Mouse (Mus musculus) adrenal gland, postnatal 25 days (tissue): ENCODE measurements at regions not wholly inside any gene's neighbourhood (a gene's known extent, or its start where the extent isn't known, plus 50 kb on each side); places are given as distances from the start of the nearest gene placed in this dataset.

ENCODE experiments used
- DNase-seq: peaks from one replicate; pipeline ENCODE4 v3.0.0; 2021; ENCODE audit warnings: mixed read lengths

DNA sequence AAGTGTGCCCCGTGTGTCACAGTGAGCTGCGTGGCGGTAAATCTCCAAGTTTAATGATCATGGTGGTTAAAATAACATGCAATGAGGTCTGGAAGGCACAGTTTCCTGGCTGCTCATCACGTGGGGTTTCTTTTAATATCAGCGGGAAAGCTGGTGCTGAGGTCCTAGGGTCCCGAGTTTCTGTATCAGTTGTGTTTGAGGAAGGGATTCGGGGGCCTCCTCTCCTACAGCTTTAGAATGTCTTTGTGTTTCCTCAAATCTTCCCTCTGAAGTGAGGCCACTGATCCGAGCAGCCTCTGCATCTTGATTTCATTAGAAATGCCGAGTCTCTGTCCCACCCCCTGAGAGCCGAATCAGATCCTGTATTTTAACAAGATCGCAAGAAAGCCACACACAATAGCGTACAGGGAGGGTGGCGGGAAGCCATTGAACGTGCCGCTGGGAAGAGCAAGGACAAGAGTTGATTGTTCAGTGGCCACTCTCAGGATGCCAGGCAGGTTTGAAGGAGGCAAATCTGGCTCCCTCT is 215.5 kb downstream of the Ppp4r2 start:
- no peak for DNase-seq

DNA sequence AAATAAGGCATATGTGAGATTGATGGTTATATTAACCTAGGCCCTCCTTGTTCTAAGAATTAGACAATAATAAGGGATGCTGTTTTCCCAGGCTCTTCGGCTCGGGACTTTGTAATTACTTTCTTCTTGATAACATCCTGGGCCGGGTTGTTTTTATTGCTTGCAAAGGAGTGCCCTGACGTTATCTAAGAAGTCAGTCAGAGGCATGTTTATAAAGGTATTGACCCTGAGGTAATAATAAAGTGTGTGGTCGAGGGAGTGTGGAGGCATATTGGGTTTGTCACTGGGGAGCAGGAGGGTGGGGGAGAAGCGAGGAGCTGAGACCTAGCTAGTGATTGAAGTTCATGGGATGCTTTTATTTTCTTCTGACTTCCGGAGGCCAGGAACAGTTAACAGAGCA is 221.5 kb downstream of the Ppp4r2 start:
- no peak for DNase-seq

DNA sequence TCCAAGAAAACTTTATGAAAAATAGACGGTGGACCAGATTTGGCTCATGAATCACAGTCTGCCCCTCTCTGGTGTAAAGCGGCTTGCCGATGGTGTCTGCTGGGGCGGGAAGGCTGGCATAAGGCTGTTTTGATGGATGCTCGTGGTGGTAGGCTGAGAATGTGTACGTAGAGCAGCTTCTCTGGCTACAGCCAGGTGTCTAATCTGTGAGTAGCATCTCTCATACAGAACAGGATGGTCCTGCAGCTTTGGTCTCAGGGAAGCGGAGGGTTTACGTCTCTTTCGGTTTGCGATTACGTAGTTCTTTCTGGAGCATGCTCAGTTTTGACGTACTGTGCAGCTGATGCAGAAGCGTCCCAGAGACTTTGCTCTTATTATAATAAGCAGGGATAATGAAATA is 222.9 kb downstream of the Ppp4r2 start:
- DNase-seq, result no peak

DNA sequence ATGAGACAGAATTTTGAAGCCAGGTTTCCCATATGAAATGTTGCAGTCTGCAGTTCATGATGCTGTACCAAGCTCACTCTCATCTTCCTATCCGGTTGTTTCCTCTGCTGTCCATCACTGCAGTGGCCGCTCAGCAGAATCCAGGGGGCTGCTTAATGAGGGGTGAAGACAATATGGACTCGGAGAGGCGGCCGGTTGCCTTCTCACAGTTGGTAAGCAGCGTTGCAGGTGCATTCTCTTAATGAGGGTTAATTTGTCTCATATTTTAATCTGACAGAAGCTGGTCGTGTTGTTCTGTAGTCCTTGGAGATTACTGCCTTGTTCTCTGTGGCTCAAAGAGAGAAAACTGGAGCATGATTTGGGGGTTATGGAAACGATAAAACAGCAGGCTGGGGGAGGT is 225.6 kb downstream of the Ppp4r2 start:
- no peak for DNase-seq

DNA sequence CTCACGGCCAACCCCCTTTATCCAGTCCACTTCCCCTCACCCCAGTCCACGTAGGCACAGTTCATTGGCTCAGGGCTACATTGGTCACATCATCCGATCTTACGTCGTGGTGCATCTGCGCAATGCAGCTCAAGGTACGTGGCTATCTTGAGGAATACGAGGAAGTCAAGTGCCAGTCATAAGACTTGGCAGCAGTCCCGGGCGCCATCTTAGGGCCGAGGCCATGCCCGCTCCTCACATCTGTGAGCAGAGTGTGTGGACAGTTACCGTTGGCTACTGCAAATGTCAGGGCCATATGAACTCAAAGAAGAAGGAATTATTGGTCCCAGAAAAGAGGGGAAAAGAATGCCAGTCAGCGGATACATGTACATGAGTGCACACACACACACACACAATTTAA is 228.8 kb downstream of the Ppp4r2 start:
- DNase-seq, result peak; percentile 37

DNA sequence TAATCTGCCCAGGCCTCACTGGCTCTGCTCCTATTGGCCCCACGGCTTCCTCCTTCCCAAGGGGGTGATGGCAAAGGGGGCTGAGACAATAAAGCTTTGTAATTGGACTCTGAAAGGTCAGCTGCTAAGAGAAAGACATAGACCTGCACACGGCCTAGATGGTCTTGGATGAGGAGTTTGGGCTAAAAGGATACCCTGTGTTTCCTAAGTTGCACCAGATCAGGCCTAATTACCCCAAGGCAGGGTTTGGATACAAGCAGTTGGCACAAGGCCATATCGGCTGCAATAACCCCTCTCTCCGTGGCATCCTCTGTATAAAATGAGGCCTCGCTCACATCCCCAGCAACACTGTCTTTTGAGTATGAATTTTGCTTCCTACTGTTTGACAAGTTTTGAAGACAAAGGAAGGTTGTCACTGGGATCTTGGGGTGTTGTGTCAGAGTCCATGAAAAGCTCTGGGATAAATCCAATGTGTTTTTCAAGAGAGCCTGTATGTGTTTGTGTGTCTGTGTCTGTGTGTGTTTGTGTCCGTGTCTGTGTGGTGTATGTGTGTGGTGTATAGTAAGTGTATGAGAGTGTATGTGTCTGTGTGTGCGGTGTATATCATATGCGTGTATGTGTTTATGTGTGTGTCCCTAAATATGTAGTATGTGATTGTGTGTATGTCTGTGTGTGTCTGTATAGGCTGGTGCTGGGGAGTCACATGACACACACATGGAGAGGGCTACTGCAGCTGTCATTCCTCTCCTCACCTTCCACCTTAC is 242.5 kb downstream of the Ppp4r2 start:
- DNase-seq, result no peak

DNA sequence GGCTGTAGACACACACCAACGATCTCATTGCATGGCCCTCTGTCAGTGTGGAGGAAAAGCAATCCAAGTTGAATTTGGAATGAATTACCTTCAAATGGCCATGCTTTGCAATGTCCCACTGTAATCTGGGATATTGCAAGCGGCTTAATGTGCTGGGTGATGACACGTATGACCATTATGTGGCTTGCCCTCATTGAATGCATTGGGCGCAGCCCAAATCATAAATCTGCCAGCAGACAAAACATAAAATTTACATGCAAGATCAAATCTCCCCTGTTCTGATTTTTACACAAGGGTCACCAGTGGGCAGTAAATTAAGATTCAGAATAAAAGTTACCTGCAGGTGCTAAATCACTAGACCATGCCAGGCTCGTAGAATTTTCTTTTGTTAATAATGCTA is 244.9 kb downstream of the Ppp4r2 start:
- DNase-seq, result no peak

DNA sequence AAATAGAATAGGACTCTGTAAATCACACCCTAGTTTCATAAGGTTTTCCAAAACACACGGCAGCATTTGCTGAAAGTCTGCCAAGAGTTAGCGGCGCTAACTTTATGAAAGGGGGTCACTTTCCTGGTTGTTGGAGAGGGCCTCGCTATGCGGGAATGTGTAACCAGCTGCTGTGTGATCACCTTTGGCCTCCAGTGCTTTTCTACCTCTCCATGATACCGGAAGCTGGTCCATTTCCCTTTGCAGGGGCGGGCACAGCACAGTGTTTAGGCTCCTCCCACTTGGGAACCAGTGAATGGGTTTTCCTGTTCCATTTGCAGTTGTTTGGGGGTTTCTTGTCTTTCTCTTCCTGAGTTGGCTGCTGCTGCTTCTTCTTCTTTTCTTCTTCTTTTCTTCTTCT is 250.3 kb downstream of the Ppp4r2 start:
- no peak for DNase-seq

DNA sequence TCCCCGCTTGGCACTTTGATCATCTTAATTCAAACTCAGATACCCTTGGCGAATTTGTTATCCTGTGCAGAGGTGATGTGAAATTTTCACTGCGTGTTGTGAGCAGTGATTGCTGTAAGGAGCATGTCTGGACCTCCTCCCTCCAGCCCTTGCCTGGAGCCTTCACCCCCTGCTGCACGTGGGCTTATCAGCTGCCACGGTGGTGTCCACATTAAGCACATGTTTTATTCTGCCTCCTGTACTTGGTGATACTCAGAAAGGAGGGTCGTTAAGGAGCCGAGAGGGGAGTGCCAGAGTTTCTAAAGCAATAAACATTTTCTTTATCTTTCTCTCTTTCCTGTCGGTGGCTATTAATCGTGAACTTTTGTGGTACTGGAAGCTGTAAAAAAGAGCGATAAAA is 258.8 kb downstream of the Ppp4r2 start:
- DNase-seq, result no peak
